Mouse (Mus musculus) urinary bladder, postnatal 4 days (tissue): ENCODE measurements around the gene Cacna1a.
"Not testable (repeated sequence)": the region's sequence is repeated elsewhere in the genome, so short reads cannot be mapped to it uniquely, and the experiment has no call there.

Source experiments
- DNase-seq, 2 experiments: peaks; one replicate each; pipeline ENCODE4 v3.0.0; 2021 to 2022; ENCODE audit warnings: low spot score in 2 of 2

The Cacna1a gene

GRCm38 (mm10) chr8:84474456-84474855 lies 86.2 kb downstream of the Cacna1a start:
- DNase-seq = no peak

- no peak for DNase-seq
Observed at GRCm38 (mm10) chr8:84477341-84477740, 89.1 kb downstream of the Cacna1a start.

GRCm38 (mm10) chr8:84483004-84483403 lies 94.8 kb downstream of the Cacna1a start:
- no peak for DNase-seq

- no peak for DNase-seq
Observed at GRCm38 (mm10) chr8:84485366-84485765, 97.1 kb downstream of the Cacna1a start.

GRCm38 (mm10) chr8:84485864-84486263 lies 97.6 kb downstream of the Cacna1a start:
- DNase-seq = no peak

GRCm38 (mm10) chr8:84489223-84489622 lies 101.0 kb downstream of the Cacna1a start:
- DNase-seq = no peak

GRCm38 (mm10) chr8:84494541-84495084 lies 106.4 kb downstream of the Cacna1a start:
- no peak for DNase-seq

- DNase-seq = no peak
Observed at GRCm38 (mm10) chr8:84501181-84501580, 112.9 kb downstream of the Cacna1a start.

- peak in 1 of 2 experiments; percentile 21 for DNase-seq
Observed at GRCm38 (mm10) chr8:84501671-84502308, 113.5 kb downstream of the Cacna1a start.

- DNase-seq = no peak
Observed at GRCm38 (mm10) chr8:84502638-84503037, 114.4 kb downstream of the Cacna1a start.

GRCm38 (mm10) chr8:84507220-84507619 lies 119.0 kb downstream of the Cacna1a start:
- DNase-seq = no peak

- not testable (repeated sequence) for DNase-seq
Observed at GRCm38 (mm10) chr8:84509764-84510163, 121.5 kb downstream of the Cacna1a start.

- no peak for DNase-seq
Observed at GRCm38 (mm10) chr8:84511621-84512020, 123.4 kb downstream of the Cacna1a start.

- no peak for DNase-seq
Observed at GRCm38 (mm10) chr8:84513765-84514164, 125.5 kb downstream of the Cacna1a start.

GRCm38 (mm10) chr8:84518180-84518579 lies 129.9 kb downstream of the Cacna1a start:
- DNase-seq = no peak

- DNase-seq = no peak
Observed at GRCm38 (mm10) chr8:84518720-84519119, 130.5 kb downstream of the Cacna1a start.

GRCm38 (mm10) chr8:84519767-84520626 lies 131.8 kb downstream of the Cacna1a start:
- no peak for DNase-seq

GRCm38 (mm10) chr8:84520999-84521398 lies 132.8 kb downstream of the Cacna1a start:
- no peak for DNase-seq

GRCm38 (mm10) chr8:84528036-84528435 lies 139.8 kb downstream of the Cacna1a start:
- DNase-seq = no peak

- DNase-seq = no peak
Observed at GRCm38 (mm10) chr8:84529548-84529947, 141.3 kb downstream of the Cacna1a start.

GRCm38 (mm10) chr8:84532725-84533124 lies 144.5 kb downstream of the Cacna1a start:
- DNase-seq = no peak

- no peak for DNase-seq
Observed at GRCm38 (mm10) chr8:84533341-84533740, 145.1 kb downstream of the Cacna1a start.

- DNase-seq = no peak
Observed at GRCm38 (mm10) chr8:84536917-84537316, 148.7 kb downstream of the Cacna1a start.
